Mouse (Mus musculus) hindbrain, embryonic 15.5 days (tissue): ENCODE results near the gene Cyp2j7. TPM values are rescaled to one million over a fixed set of nuclear protein-coding genes. Genes with fewer than 3 reads are reported as not detected.
"Not testable (repeated sequence)": the region's sequence is repeated elsewhere in the genome, so short reads cannot be mapped to it uniquely, and the experiment has no call there.

Experiments
- ATAC-seq: fragments of 200-750 bp; cut with Nextera tagmentation; 2 replicates; pipeline ENCODE4 v1.8.0; 2017; ENCODE audit warnings: low read depth, moderate number of reproducible peaks, moderate TSS enrichment; ENCODE audit not compliant: low FRiP score
- H3K27ac ChIP-seq: fragments of 300-500 bp; sonication (generic); replicated peaks from 2 replicates; pipeline ENCODE4 v1.5.1; 2015; ENCODE audit warnings: mild to moderate bottlenecking, inconsistent platforms
- H3K27me3 ChIP-seq: fragments of 300-500 bp; sonication (generic); 2 replicates; pipeline ENCODE4 v1.6.1; 2015; ENCODE audit warnings: control low read depth, inconsistent platforms
- H3K36me3 ChIP-seq: fragments of 300-500 bp; sonication (generic); 2 replicates; pipeline ENCODE4 v1.6.1; 2015; ENCODE audit warnings: control low read depth, inconsistent platforms
- H3K4me1 ChIP-seq: fragments of 300-500 bp; sonication (generic); replicated peaks from 2 replicates; pipeline ENCODE4 v1.6.1; 2015; ENCODE audit warnings: control low read depth, inconsistent platforms
- H3K4me2 ChIP-seq: fragments of 300-500 bp; sonication (generic); 2 replicates; pipeline ENCODE4 v1.6.1; 2015; ENCODE audit warnings: moderate library complexity, mild to moderate bottlenecking, inconsistent platforms
- H3K4me3 ChIP-seq: fragments of 300-500 bp; sonication (generic); 2 replicates; pipeline ENCODE4 v1.5.1; 2015; ENCODE audit warnings: mild to moderate bottlenecking, inconsistent platforms
- H3K9ac ChIP-seq: fragments of 300-500 bp; sonication (generic); 2 replicates; pipeline ENCODE4 v1.6.1; 2015; ENCODE audit warnings: inconsistent platforms
- H3K9me3 ChIP-seq: fragments of 300-500 bp; sonication (generic); 2 replicates; pipeline ENCODE4 v1.6.1; 2016; ENCODE audit warnings: control low read depth, inconsistent platforms
- WGBS: fragments of 180-500 bp; shearing (Covaris S2); methylation state at CpG from one replicate; pipeline ENCODE4 v1.1.7; 2015; 5-methylcytosine and 5-hydroxymethylcytosine counted together
- polyA plus RNA-seq: library from polyadenylated mRNA; unstranded; fragments of >200 nt; fragmentation: Nextera tagmentation; extraction: Ambion mirVana; gene quantifications from 2 replicates; pipeline ENCODE4 v1.2.1, GENCODE M21; 2015

Gene Cyp2j7
- polyA plus RNA-seq, result not detected in 2 replicates

GRCm38 (mm10) chr4:96236559-96236958, at the start of gene Cyp2j7:
Gene Cyp2j7 (minus strand): TSS chr4:96236659.
- ATAC-seq, result no peak
- H3K36me3 ChIP-seq, result no peaks in the 10 kb centered on the region
- WGBS, result 89% methylated on average over 3 of the region's 3 CpGs
- no peak within 1 kb of the TSS for H3K4me2 ChIP-seq
- no peaks in the 10 kb centered on the region for H3K27me3 ChIP-seq
- H3K27ac ChIP-seq, result no peak within 1 kb of the TSS
- no peak within 1 kb of the TSS for H3K4me3 ChIP-seq
- no peak within 1 kb of the TSS for H3K9ac ChIP-seq
- H3K4me1 ChIP-seq, result no peaks in the 10 kb centered on the region
- H3K9me3 ChIP-seq, result no peaks in the 10 kb centered on the region

- not testable (repeated sequence) for H3K27me3 ChIP-seq, H3K4me3 ChIP-seq, H3K4me1 ChIP-seq, ATAC-seq, H3K4me2 ChIP-seq, H3K36me3 ChIP-seq, H3K9ac ChIP-seq, H3K9me3 ChIP-seq, H3K27ac ChIP-seq
- WGBS, result 55% methylated on average over 1 of the region's 1 CpGs
Measured at GRCm38 (mm10) chr4:96276896-96277295, 40.4 kb upstream of the Cyp2j7 start.

- Histone ChIP-seq H3K4me3 (no peak overlapping the region), H3K27ac (no peak overlapping the region), H3K27me3 (no peaks in the 10 kb centered on the region), H3K4me1 (no peaks in the 10 kb centered on the region), H3K9ac (no peak overlapping the region), H3K36me3 (no peaks in the 10 kb centered on the region), H3K4me2 (no peak overlapping the region), H3K9me3 (no peaks in the 10 kb centered on the region)
- no peak; the same call in 1 of the 2 replicates for ATAC-seq
Measured at GRCm38 (mm10) chr4:96273907-96274306, 37.4 kb upstream of the Cyp2j7 start.

- no peak overlapping the region for H3K4me2 ChIP-seq
- H3K4me1 ChIP-seq, result no peaks in the 10 kb centered on the region
- no peak overlapping the region for H3K4me3 ChIP-seq
- no peaks in the 10 kb centered on the region for H3K36me3 ChIP-seq
- no peaks in the 10 kb centered on the region for H3K27me3 ChIP-seq
- H3K9me3 ChIP-seq, result no peaks in the 10 kb centered on the region
- WGBS, result 81% methylated on average over 1 of the region's 1 CpGs
- ATAC-seq, result no peak
- no peak overlapping the region for H3K9ac ChIP-seq
- no peak overlapping the region for H3K27ac ChIP-seq
Measured at GRCm38 (mm10) chr4:96196701-96197100, 39.8 kb downstream of the Cyp2j7 start.

GRCm38 (mm10) chr4:96189321-96189720, 47.1 kb downstream of the Cyp2j7 start:
- not testable (repeated sequence) for H3K36me3 ChIP-seq, H3K4me1 ChIP-seq, ATAC-seq, H3K9ac ChIP-seq, H3K27ac ChIP-seq, H3K4me2 ChIP-seq, H3K4me3 ChIP-seq, H3K27me3 ChIP-seq, H3K9me3 ChIP-seq
- WGBS, result 93% methylated on average over 5 of the region's 5 CpGs

GRCm38 (mm10) chr4:96188671-96189070, 47.8 kb downstream of the Cyp2j7 start:
- H3K9ac ChIP-seq, H3K4me2 ChIP-seq, H3K9me3 ChIP-seq, ATAC-seq, H3K36me3 ChIP-seq, H3K4me3 ChIP-seq, H3K27ac ChIP-seq, H3K4me1 ChIP-seq, H3K27me3 ChIP-seq: not testable (repeated sequence)
- WGBS, result 86% methylated on average over 2 of the region's 2 CpGs

GRCm38 (mm10) chr4:96188146-96188545, 48.3 kb downstream of the Cyp2j7 start:
- H3K4me2 ChIP-seq, result not testable (repeated sequence)

GRCm38 (mm10) chr4:96184716-96185115, 51.7 kb downstream of the Cyp2j7 start:
- H3K9me3 ChIP-seq, ATAC-seq: not testable (repeated sequence)
- WGBS, result 91% methylated on average over 2 of the region's 2 CpGs

More at GRCm38 (mm10) chr4:96188146-96188545, 48.3 kb downstream of the Cyp2j7 start:
- not testable (repeated sequence) for H3K27ac ChIP-seq, H3K36me3 ChIP-seq, H3K27me3 ChIP-seq, ATAC-seq, H3K9ac ChIP-seq, H3K4me1 ChIP-seq, H3K9me3 ChIP-seq, H3K4me3 ChIP-seq
- WGBS, result 86% methylated on average over 2 of the region's 2 CpGs

GRCm38 (mm10) chr4:96162839-96163238, 73.6 kb downstream of the Cyp2j7 start:
- Histone ChIP-seq H3K9ac (no peak overlapping the region), H3K4me3 (no peak overlapping the region), H3K27me3 (no peaks in the 10 kb centered on the region), H3K27ac (no peak overlapping the region), H3K4me2 (no peak overlapping the region), H3K4me1 (no peaks in the 10 kb centered on the region), H3K9me3 (no peaks in the 10 kb centered on the region), H3K36me3 (no peaks in the 10 kb centered on the region)
- ATAC-seq, result no peak
- 82% methylated on average over 1 of the region's 1 CpGs for WGBS

More at GRCm38 (mm10) chr4:96184716-96185115, 51.7 kb downstream of the Cyp2j7 start:
- H3K4me1 ChIP-seq, H3K27me3 ChIP-seq, H3K36me3 ChIP-seq, H3K9ac ChIP-seq, H3K27ac ChIP-seq, H3K4me3 ChIP-seq, H3K4me2 ChIP-seq: not testable (repeated sequence)

- no peak for ATAC-seq
- H3K4me3 ChIP-seq, result no peak overlapping the region
- H3K9ac ChIP-seq, result no peak overlapping the region
- H3K4me2 ChIP-seq, result no peak overlapping the region
- no peaks in the 10 kb centered on the region for H3K36me3 ChIP-seq
- no peak overlapping the region for H3K27ac ChIP-seq
- H3K4me1 ChIP-seq, result no peaks in the 10 kb centered on the region
- H3K9me3 ChIP-seq, result no peaks in the 10 kb centered on the region
- H3K27me3 ChIP-seq, result no peaks in the 10 kb centered on the region
- WGBS, result 95% methylated on average over 1 of the region's 1 CpGs
Measured at GRCm38 (mm10) chr4:96161575-96161974, 74.9 kb downstream of the Cyp2j7 start.

Other genes starting within 250 kb of the Cyp2j7 start
- 0.04 and 0.06 TPM in 2 replicates for gene Cyp2j13, start 159.1 kb downstream of the Cyp2j7 start, polyA plus RNA-seq
- gene Cyp2j12, start 95.5 kb downstream of the Cyp2j7 start, polyA plus RNA-seq, result not detected in 2 replicates
- not detected in 2 replicates for gene Cyp2j11, start 112.0 kb upstream of the Cyp2j7 start, polyA plus RNA-seq